8 mouse cellular contexts compared by ENCODE assay signal in the genomic region with DNA sequence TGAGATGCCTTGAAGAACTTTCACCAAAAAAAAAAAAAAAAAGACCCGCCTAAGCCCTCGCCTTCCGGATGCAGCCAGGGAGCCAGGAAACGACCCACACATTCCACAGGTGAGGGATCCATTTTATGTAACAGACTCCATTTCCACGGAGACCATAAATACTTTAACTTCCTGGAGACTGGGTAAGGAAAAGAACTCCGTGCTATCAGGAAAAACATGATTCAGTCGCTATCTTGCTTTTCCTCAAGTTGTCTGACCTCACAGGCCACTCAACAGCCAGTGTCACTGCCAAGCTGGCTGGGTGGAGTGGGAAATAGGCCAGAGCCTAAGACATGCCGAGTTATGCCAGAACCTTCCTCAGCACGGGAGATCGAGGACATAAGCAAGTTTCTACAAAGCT. TPM values are rescaled to one million over a fixed set of nuclear protein-coding genes. Genes with fewer than 3 reads are reported as not detected.
DNase-seq lines count a peak whose midpoint lies in the region.

No protein-coding gene starts in this region.

- intact Hi-C loops in left cerebral cortex, postnatal 25 days (cut with DNase I): no loop called here

- H3K4me3 ChIP-seq in heart, embryonic 10.5 days: peak overlapping the region; percentile 19; the same call in 1 of the 2 replicates

- no peaks in the 10 kb centered on the region for H3K9me3 ChIP-seq in heart, embryonic 10.5 days

- peak; percentile 54 for DNase-seq in urinary bladder, postnatal 14 days (ENCODE audit: low spot score)
- DNase-seq in urinary bladder, postnatal 4 days (ENCODE audit: low spot score in 2 of 2): no peak
- DNase-seq in heart, embryonic 10.5 days (ENCODE audit: low spot score): no peak
- DNase-seq in kidney, postnatal 36 days: peak; percentile 67 to 80
- peak; percentile 26 to 72 for DNase-seq in urinary bladder, postnatal 36 days (ENCODE audit: low spot score in 2 of 2)
- no peak for DNase-seq in left cerebral cortex, postnatal 25 days (ENCODE audit: low spot score in 2 of 2)
- no peak for DNase-seq in thymus, postnatal 0 days (ENCODE audit: low spot score)
- no peak for DNase-seq in thymus, postnatal 4 days

- H3K27ac ChIP-seq in heart, embryonic 10.5 days: peak overlapping the region; percentile 77

- H3K27me3 ChIP-seq in heart, embryonic 10.5 days (ENCODE audit: insufficient read depth, poor library complexity, severe bottlenecking): no peaks in the 10 kb centered on the region

- H3K4me1 ChIP-seq in heart, embryonic 10.5 days: peaks cover 57% of the 10 kb centered on the region

- 20% methylated on average over 10 of the region's 10 CpGs for WGBS in heart, embryonic 10.5 days

- no peaks in the 10 kb centered on the region for H3K36me3 ChIP-seq in heart, embryonic 10.5 days

RNA-seq across cellular contexts. Expression of a gene that starts 46.3 kb away (rescaled TPM):
- polyA plus RNA-seq in heart, embryonic 10.5 days (2016; fragmentation: Nextera tagmentation; extraction: Ambion mirVana): 29.1 and 46.4 TPM in 2 replicates
- total RNA-seq in left cerebral cortex, postnatal 25 days (2021): 10 to 100 TPM; 17.7 to 18.1 TPM
- 5.5 and 6.3 TPM in 2 replicates for polyA plus RNA-seq in thymus, postnatal 0 days (2015; fragmentation: Nextera tagmentation; extraction: Ambion mirVana)

Comparison
In these comparisons a context has a peak if more than half of its experiments do, and no peak if none do; other contexts are left out.
1. DNase-seq: peak in urinary bladder, postnatal 14 days (single experiment), kidney, postnatal 36 days (2 of 2) and urinary bladder, postnatal 36 days (2 of 2); none in urinary bladder, postnatal 4 days (0 of 2), heart, embryonic 10.5 days (single experiment), left cerebral cortex, postnatal 25 days (0 of 2), thymus, postnatal 0 days (single experiment) and thymus, postnatal 4 days (single experiment).